Mouse (Mus musculus) A20 (cell line): ENCODE data around the gene Ldlrap1.

ENCODE experiments used
- DNase-seq: peaks from one replicate; pipeline ENCODE4 v3.0.0-alpha.2; 2011; ENCODE audit warnings: low read depth, low spot score

The Ldlrap1 gene

GRCm38 (mm10) chr4:134767426-134768225 lies at the start of gene Ldlrap1:
Gene Ldlrap1, minus strand, starts transcription at chr4:134768024.
- DNase-seq = peak; percentile 81

- no peak for DNase-seq
Measured at GRCm38 (mm10) chr4:134814229-134814571, 46.4 kb upstream of the Ldlrap1 start.

- DNase-seq = no peak
Measured at GRCm38 (mm10) chr4:134813406-134814228, 45.8 kb upstream of the Ldlrap1 start.

- no peak for DNase-seq
Measured at GRCm38 (mm10) chr4:134804765-134805164, 36.9 kb upstream of the Ldlrap1 start.

- no peak for DNase-seq
Measured at GRCm38 (mm10) chr4:134802765-134803164, 34.9 kb upstream of the Ldlrap1 start.

- no peak for DNase-seq
Measured at GRCm38 (mm10) chr4:134802155-134802554, 34.3 kb upstream of the Ldlrap1 start.

- no peak for DNase-seq
Measured at GRCm38 (mm10) chr4:134800693-134801092, 32.9 kb upstream of the Ldlrap1 start.

GRCm38 (mm10) chr4:134800098-134800497 lies 32.3 kb upstream of the Ldlrap1 start:
- DNase-seq = no peak

- DNase-seq = peak; percentile 73
Measured at GRCm38 (mm10) chr4:134799272-134799671, 31.4 kb upstream of the Ldlrap1 start.

GRCm38 (mm10) chr4:134798861-134799260 lies 31.0 kb upstream of the Ldlrap1 start:
- no peak for DNase-seq

- DNase-seq = no peak
Measured at GRCm38 (mm10) chr4:134797621-134798020, 29.8 kb upstream of the Ldlrap1 start.

- no peak for DNase-seq
Measured at GRCm38 (mm10) chr4:134796581-134797361, 28.9 kb upstream of the Ldlrap1 start.

- no peak for DNase-seq
Measured at GRCm38 (mm10) chr4:134795819-134796485, 28.1 kb upstream of the Ldlrap1 start.

- DNase-seq = peak; percentile 24
Measured at GRCm38 (mm10) chr4:134794959-134795358, 27.1 kb upstream of the Ldlrap1 start.

- DNase-seq = peak; percentile 72
Measured at GRCm38 (mm10) chr4:134793213-134793956, 25.6 kb upstream of the Ldlrap1 start.

GRCm38 (mm10) chr4:134791731-134792130 lies 23.9 kb upstream of the Ldlrap1 start:
- DNase-seq = no peak

GRCm38 (mm10) chr4:134786946-134787345 lies 19.1 kb upstream of the Ldlrap1 start:
- DNase-seq = peak; percentile 77

- peak; percentile 57 for DNase-seq
Measured at GRCm38 (mm10) chr4:134784701-134785100, 16.9 kb upstream of the Ldlrap1 start.

- DNase-seq = no peak
Measured at GRCm38 (mm10) chr4:134779136-134779934, 11.5 kb upstream of the Ldlrap1 start.

GRCm38 (mm10) chr4:134776246-134776645 lies 8.4 kb upstream of the Ldlrap1 start:
- DNase-seq = no peak
